Mouse (Mus musculus) midbrain, embryonic 11.5 days (tissue): Measurements from ENCODE around the gene Pou6f1. TPM values are rescaled to one million over a fixed set of nuclear protein-coding genes. Genes with fewer than 3 reads are reported as not detected.

ENCODE experiments used
- ATAC-seq: fragments of 200-750 bp; cut with Nextera tagmentation; 2 replicates; pipeline ENCODE4 v1.8.0; 2017; ENCODE audit warnings: moderate TSS enrichment, moderate library complexity; ENCODE audit not compliant: low FRiP score
- DNase-seq: peaks from one replicate; pipeline ENCODE4 v3.0.0; 2015; ENCODE audit warnings: low spot score; ENCODE audit errors: missing footprints
- H3K27ac ChIP-seq: fragments of 300-500 bp; sonication (generic); 2 replicates; pipeline ENCODE4 v1.5.1; 2014; ENCODE audit warnings: low read depth, low read length
- H3K27me3 ChIP-seq: fragments of 300-500 bp; sonication (generic); 2 replicates; pipeline ENCODE4 v1.6.1; 2014; ENCODE audit warnings: mild to moderate bottlenecking, low read length, moderate library complexity, mixed read lengths; ENCODE audit not compliant: control insufficient read depth, insufficient read depth
- H3K36me3 ChIP-seq: fragments of 300-500 bp; sonication (generic); 2 replicates; pipeline ENCODE4 v1.6.1; 2014; ENCODE audit warnings: mild to moderate bottlenecking, low read length, moderate library complexity, mixed read lengths; ENCODE audit not compliant: control insufficient read depth, insufficient read depth
- H3K4me1 ChIP-seq: fragments of 300-500 bp; sonication (generic); 2 replicates; pipeline ENCODE4 v1.6.1; 2014; ENCODE audit warnings: low read length; ENCODE audit not compliant: control insufficient read depth, insufficient read depth
- H3K4me2 ChIP-seq: fragments of 300-500 bp; sonication (generic); 2 replicates; pipeline ENCODE4 v1.6.1; 2014; ENCODE audit warnings: mild to moderate bottlenecking, moderate library complexity
- H3K4me3 ChIP-seq: fragments of 300-500 bp; sonication (generic); 2 replicates; pipeline ENCODE4 v1.5.1; 2014; ENCODE audit warnings: low read depth, low read length
- H3K9ac ChIP-seq: fragments of 300-500 bp; sonication (generic); 2 replicates; pipeline ENCODE4 v1.6.1; 2014; ENCODE audit warnings: low read length
- H3K9me3 ChIP-seq: fragments of 300-500 bp; sonication (generic); 2 replicates; pipeline ENCODE4 v1.6.1; 2016; ENCODE audit warnings: low read length; ENCODE audit not compliant: control insufficient read depth
- WGBS: fragments of 180-500 bp; shearing (Covaris S2); extraction: QIAGEN DNeasy Blood & Tissue Kit; methylation state at CpG from one replicate; pipeline ENCODE4 v1.1.7; 2014; 5-methylcytosine and 5-hydroxymethylcytosine counted together
- polyA plus RNA-seq: library from polyadenylated mRNA; unstranded; fragments of >200 nt; fragmentation: Nextera tagmentation; extraction: Ambion mirVana; gene quantifications from 2 replicates; pipeline ENCODE4 v1.2.1, GENCODE M21; 2014

Gene Pou6f1
- polyA plus RNA-seq, 1 experiment from 2014 or later: 15.0 TPM

- Histone ChIP-seq H3K9me3 (no peaks in the 10 kb centered on the region), H3K36me3 (no peaks in the 10 kb centered on the region), H3K4me1 (no peaks in the 10 kb centered on the region), H3K4me3 (no peak overlapping the region), H3K27ac (no peak overlapping the region), H3K4me2 (no peak overlapping the region), H3K27me3 (no peaks in the 10 kb centered on the region), H3K9ac (no peak overlapping the region)
- WGBS: 85% methylated on average over 6 of the region's 6 CpGs
- no peak for ATAC-seq
- no peak for DNase-seq
These were observed 7.0 kb downstream of the Pou6f1 start for GRCm38 (mm10) chr15:100592817-100593216.

- no peak overlapping the region for H3K27ac ChIP-seq
- no peak overlapping the region for H3K9ac ChIP-seq
- H3K36me3 ChIP-seq: peaks cover 5% of the 10 kb centered on the region; the same call in 1 of the 2 replicates
- H3K4me2 ChIP-seq: no peak overlapping the region
- WGBS: 76% methylated on average over 7 of the region's 8 CpGs
- no peaks in the 10 kb centered on the region for H3K27me3 ChIP-seq
- ATAC-seq: no peak
- H3K4me1 ChIP-seq: no peaks in the 10 kb centered on the region
- DNase-seq: no peak
- H3K4me3 ChIP-seq: no peak overlapping the region
- no peaks in the 10 kb centered on the region for H3K9me3 ChIP-seq
These were observed 9.3 kb downstream of the Pou6f1 start for GRCm38 (mm10) chr15:100590436-100590835.

- DNase-seq: no peak
- Histone ChIP-seq H3K27ac (no peak overlapping the region), H3K4me1 (no peaks in the 10 kb centered on the region), H3K4me3 (no peak overlapping the region), H3K4me2 (no peak overlapping the region), H3K36me3 (peaks cover 5% of the 10 kb centered on the region; the same call in 1 of the 2 replicates), H3K27me3 (no peaks in the 10 kb centered on the region), H3K9ac (no peak overlapping the region), H3K9me3 (no peaks in the 10 kb centered on the region)
- no peak for ATAC-seq
- 78% methylated on average over 6 of the region's 6 CpGs for WGBS
These were observed 11.5 kb downstream of the Pou6f1 start for GRCm38 (mm10) chr15:100588297-100588696.

GRCm38 (mm10) chr15:100587166-100587565, 12.6 kb downstream of the Pou6f1 start:
- H3K9me3 ChIP-seq: no peaks in the 10 kb centered on the region
- DNase-seq: no peak
- WGBS: 76% methylated on average over 4 of the region's 4 CpGs
- no peak overlapping the region for H3K27ac ChIP-seq
- H3K4me1 ChIP-seq: no peaks in the 10 kb centered on the region
- peaks cover 8% of the 10 kb centered on the region for H3K36me3 ChIP-seq
- H3K27me3 ChIP-seq: no peaks in the 10 kb centered on the region
- H3K4me2 ChIP-seq: no peak overlapping the region
- ATAC-seq: no peak
- no peak overlapping the region for H3K4me3 ChIP-seq
- H3K9ac ChIP-seq: no peak overlapping the region

- no peak overlapping the region for H3K27ac ChIP-seq
- no peaks in the 10 kb centered on the region for H3K4me1 ChIP-seq
- no peak overlapping the region for H3K4me3 ChIP-seq
- H3K27me3 ChIP-seq: no peaks in the 10 kb centered on the region
- WGBS: 94% methylated on average over 16 of the region's 16 CpGs
- peaks cover 8% of the 10 kb centered on the region for H3K36me3 ChIP-seq
- no peak overlapping the region for H3K4me2 ChIP-seq
- H3K9me3 ChIP-seq: no peaks in the 10 kb centered on the region
- no peak for DNase-seq
- no peak overlapping the region for H3K9ac ChIP-seq
- ATAC-seq: no peak
These were observed 13.9 kb downstream of the Pou6f1 start for GRCm38 (mm10) chr15:100585931-100586330.

- ATAC-seq: no peak
These were observed 19.7 kb downstream of the Pou6f1 start for GRCm38 (mm10) chr15:100580108-100580507.

GRCm38 (mm10) chr15:100577972-100578371, 21.8 kb downstream of the Pou6f1 start:
- no peak for DNase-seq
- Histone ChIP-seq H3K36me3 (peaks cover 6% of the 10 kb centered on the region; the same call in 1 of the 2 replicates), H3K9me3 (no peaks in the 10 kb centered on the region), H3K27me3 (no peaks in the 10 kb centered on the region), H3K4me1 (no peaks in the 10 kb centered on the region), H3K4me2 (no peak overlapping the region), H3K4me3 (no peak overlapping the region), H3K9ac (no peak overlapping the region), H3K27ac (no peak overlapping the region)
- WGBS: 90% methylated on average over 16 of the region's 16 CpGs
- ATAC-seq: no peak

More at GRCm38 (mm10) chr15:100580108-100580507, 19.7 kb downstream of the Pou6f1 start:
- 88% methylated on average over 10 of the region's 10 CpGs for WGBS
- Histone ChIP-seq H3K27ac (no peak overlapping the region), H3K4me3 (no peak overlapping the region), H3K4me2 (no peak overlapping the region), H3K9ac (no peak overlapping the region), H3K36me3 (peaks cover 8% of the 10 kb centered on the region; the same call in 1 of the 2 replicates), H3K4me1 (no peaks in the 10 kb centered on the region), H3K9me3 (no peaks in the 10 kb centered on the region), H3K27me3 (no peaks in the 10 kb centered on the region)
- DNase-seq: no peak

- Histone ChIP-seq H3K36me3 (peaks cover 5% of the 10 kb centered on the region; the same call in 1 of the 2 replicates), H3K27me3 (no peaks in the 10 kb centered on the region), H3K27ac (no peak overlapping the region), H3K4me3 (no peak overlapping the region), H3K4me1 (no peaks in the 10 kb centered on the region), H3K4me2 (no peak overlapping the region), H3K9ac (no peak overlapping the region), H3K9me3 (no peaks in the 10 kb centered on the region)
- WGBS: 79% methylated on average over 6 of the region's 6 CpGs
- no peak for DNase-seq
- ATAC-seq: no peak
These were observed 23.0 kb downstream of the Pou6f1 start for GRCm38 (mm10) chr15:100576810-100577209.

- 86% methylated on average over 6 of the region's 6 CpGs for WGBS
- peaks cover 5% of the 10 kb centered on the region; the same call in 1 of the 2 replicates for H3K36me3 ChIP-seq
- ATAC-seq: no peak
These were observed 23.4 kb downstream of the Pou6f1 start for GRCm38 (mm10) chr15:100576392-100576791.

More at GRCm38 (mm10) chr15:100576392-100576791, 23.4 kb downstream of the Pou6f1 start:
- no peak overlapping the region for H3K4me2 ChIP-seq
- no peak overlapping the region for H3K27ac ChIP-seq
- no peak for DNase-seq
- no peak overlapping the region for H3K9ac ChIP-seq
- H3K9me3 ChIP-seq: no peaks in the 10 kb centered on the region
- no peaks in the 10 kb centered on the region for H3K4me1 ChIP-seq
- H3K4me3 ChIP-seq: no peak overlapping the region
- H3K27me3 ChIP-seq: no peaks in the 10 kb centered on the region
